Mouse (Mus musculus) splenic B cell, adult 2 months (primary cell): ENCODE measurements at regions not wholly inside any gene's neighbourhood (a gene's known extent, or its start where the extent isn't known, plus 50 kb on each side); places are given as distances from the start of the nearest gene placed in this dataset.

ENCODE experiments used
- DNase-seq: peaks from one replicate; pipeline ENCODE4 v3.0.0-alpha.2; 2011; ENCODE audit warnings: low read depth, low spot score
- H3K27me3 ChIP-seq: 2 replicates; pipeline ENCODE4 v1.6.1; 2012; ENCODE audit warnings: mild to moderate bottlenecking, low read length, moderate library complexity, mixed read lengths; ENCODE audit not compliant: control insufficient read depth, poor library complexity, insufficient read depth, severe bottlenecking
- H3K36me3 ChIP-seq: 2 replicates; pipeline ENCODE4 v1.6.1; 2012; ENCODE audit warnings: mild to moderate bottlenecking, low read length, moderate library complexity, mixed read lengths; ENCODE audit not compliant: control insufficient read depth, poor library complexity, insufficient read depth, severe bottlenecking

DNA sequence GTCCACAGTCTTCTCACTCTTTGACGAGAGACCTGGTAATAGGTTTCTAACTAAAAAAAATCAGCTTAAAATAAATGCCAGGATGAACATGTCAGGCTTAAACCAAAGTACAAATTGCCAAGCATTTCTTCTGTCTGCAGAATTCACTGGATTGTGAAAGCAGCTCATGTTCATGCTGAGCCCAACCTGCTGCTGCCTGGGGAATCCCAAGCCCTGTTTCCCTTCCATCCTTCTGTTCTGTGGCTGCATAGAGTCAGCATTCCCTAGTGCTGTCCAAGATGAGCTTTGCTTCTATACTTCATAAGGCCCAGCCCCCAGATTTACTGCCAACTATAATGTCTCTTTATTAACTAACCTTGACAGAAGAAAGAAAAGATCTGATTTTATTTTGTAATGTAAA, 381.6 kb upstream of the Atp11b start:
- DNase-seq, result no peak
- Histone ChIP-seq H3K36me3 (no peaks in the 10 kb centered on the region), H3K27me3 (no peaks in the 10 kb centered on the region)

DNA sequence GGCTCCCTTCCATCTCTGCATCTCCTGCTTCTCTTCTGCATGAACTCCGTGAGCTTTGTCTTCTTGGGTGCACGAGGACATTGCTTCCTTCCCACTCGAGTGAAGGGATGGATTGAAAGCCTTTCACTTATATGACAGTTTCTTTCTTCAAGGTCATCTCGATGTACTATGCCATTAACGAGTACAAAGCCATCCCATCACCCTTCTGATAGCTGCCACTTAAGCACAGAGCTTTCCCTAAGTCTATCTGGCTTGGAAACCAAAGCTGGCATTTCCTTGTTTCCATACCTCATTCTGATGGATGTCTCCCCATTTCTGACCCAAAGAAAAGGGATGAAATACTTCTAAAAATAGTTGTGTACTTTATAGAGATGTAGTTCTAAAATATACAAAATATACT, 366.5 kb upstream of the Atp11b start:
- no peak for DNase-seq
- Histone ChIP-seq H3K36me3 (no peaks in the 10 kb centered on the region), H3K27me3 (no peaks in the 10 kb centered on the region)

- H3K36me3 ChIP-seq, result no peaks in the 10 kb centered on the region
- H3K27me3 ChIP-seq, result no peaks in the 10 kb centered on the region
- DNase-seq, result no peak
Measured at GRCm38 (mm10) chr3:35392657-35393056, 361.2 kb upstream of the Atp11b start.

DNA sequence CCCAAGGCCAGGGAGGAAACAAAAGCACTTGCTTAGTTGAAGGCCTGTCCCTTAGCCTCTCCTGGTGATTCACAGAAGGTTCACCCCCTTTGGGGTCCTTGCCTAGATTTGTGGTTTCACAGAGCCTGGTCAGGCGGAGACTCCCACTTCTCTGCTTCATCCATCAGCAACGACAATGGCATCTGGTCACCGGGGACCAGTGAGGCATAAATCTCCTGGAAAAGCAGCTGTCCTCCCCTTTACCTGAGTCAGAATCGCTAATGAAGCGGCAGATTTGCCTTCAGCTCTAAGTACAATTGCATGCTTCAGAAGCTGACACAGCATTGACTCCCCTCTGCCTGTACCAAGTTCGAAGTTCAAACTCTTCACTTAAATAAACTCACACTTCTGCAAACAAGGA, 353.7 kb upstream of the Atp11b start:
- Histone ChIP-seq H3K27me3 (no peaks in the 10 kb centered on the region), H3K36me3 (no peaks in the 10 kb centered on the region)
- no peak for DNase-seq

DNA sequence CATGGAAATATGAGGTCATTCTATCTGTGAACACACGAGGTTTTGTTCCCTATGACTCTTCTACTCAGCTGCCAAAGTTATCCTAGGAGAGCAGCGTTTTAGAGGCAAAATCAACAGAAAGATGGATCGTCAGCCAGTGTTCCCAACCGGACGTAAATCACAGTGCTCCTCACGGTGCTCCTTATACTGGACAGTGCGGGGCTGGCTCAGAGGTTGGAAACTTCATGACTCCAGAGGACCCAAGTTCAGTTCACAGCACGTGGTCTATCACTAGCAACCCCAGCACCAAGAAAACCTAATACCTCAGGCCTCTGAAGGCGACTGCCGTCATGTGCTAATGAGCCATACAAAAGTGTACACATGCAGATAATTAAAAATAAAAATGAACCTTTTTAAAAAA, 351.2 kb upstream of the Atp11b start:
- H3K27me3 ChIP-seq, result no peaks in the 10 kb centered on the region
- no peak for DNase-seq

DNA sequence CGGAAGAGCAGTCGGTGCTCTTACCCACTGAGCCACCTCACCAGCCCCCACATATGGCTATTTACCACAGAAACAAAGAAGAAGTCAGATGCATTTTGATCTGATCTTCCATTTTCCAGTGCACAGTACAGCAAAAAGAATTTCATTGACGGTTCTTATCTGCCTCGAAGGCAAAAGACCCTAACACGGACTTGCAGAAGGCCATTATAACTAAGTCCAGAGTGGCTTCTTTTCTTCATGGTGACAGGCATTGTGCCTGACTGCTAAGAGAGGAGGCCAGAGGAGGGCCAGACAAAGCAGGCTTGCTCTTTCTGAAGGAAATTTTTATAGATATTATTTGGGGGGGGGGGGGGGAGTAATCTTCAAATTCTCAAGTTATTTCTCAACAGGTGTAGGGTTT, 350.0 kb upstream of the Atp11b start:
- Histone ChIP-seq H3K36me3 (no peaks in the 10 kb centered on the region), H3K27me3 (no peaks in the 10 kb centered on the region)
- DNase-seq, result no peak

More for the DNA sequence above, 351.2 kb upstream of the Atp11b start:
- H3K36me3 ChIP-seq, result no peaks in the 10 kb centered on the region

- Histone ChIP-seq H3K27me3 (no peaks in the 10 kb centered on the region), H3K36me3 (no peaks in the 10 kb centered on the region)
- no peak for DNase-seq
Measured at GRCm38 (mm10) chr3:35404492-35405390, 349.2 kb upstream of the Atp11b start.

DNA sequence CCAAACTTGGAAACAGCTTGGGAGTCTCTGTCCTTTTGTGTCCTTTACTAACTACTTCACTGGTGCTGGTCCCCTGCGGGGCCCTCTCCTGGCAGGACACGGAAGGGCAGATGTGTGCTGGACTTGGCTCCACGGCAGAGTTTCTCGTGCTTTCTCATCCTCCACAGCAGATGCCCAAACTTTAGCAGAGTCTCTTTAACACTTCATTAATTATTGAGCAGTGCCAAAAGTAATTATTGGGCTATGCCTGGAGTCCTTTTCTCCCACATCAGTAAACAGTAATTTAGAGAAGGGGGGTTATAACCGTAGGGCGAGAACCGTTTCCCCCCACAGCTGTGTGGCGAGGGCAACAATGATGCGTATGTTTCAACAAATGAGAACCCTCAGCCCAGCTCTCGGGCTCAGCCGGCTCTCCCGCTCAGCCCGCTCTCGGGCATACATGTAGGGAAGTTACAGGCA, 348.3 kb upstream of the Atp11b start:
- DNase-seq, result no peak
- H3K27me3 ChIP-seq, result no peaks in the 10 kb centered on the region
- H3K36me3 ChIP-seq, result no peaks in the 10 kb centered on the region

DNA sequence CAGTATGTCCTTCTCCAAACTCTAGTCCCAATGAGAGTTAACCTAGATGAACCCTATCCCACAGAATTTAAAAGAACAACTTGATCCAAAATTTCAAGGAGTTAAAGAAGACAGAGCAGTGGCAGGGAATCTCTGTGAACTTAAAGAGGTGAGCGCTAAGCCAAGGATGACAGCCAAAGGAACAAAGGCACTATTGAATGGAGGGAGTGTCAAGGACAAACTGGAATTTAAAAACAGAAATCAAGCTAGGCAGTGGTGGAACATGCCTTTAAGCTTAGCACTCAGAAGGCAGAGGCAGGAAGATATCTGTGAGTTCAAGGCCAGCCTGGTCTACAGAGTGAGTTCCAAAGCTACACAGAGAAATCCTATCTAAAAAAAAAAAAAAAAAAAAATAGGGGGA, 316.2 kb upstream of the Atp11b start:
- Histone ChIP-seq H3K27me3 (no peaks in the 10 kb centered on the region), H3K36me3 (no peaks in the 10 kb centered on the region)
- DNase-seq, result no peak

GRCm38 (mm10) chr3:35462858-35463257, 291.0 kb upstream of the Atp11b start:
- Histone ChIP-seq H3K36me3 (no peaks in the 10 kb centered on the region), H3K27me3 (no peaks in the 10 kb centered on the region)
- DNase-seq, result no peak

GRCm38 (mm10) chr3:35464212-35464911, 289.5 kb upstream of the Atp11b start:
- Histone ChIP-seq H3K36me3 (no peaks in the 10 kb centered on the region), H3K27me3 (no peaks in the 10 kb centered on the region)
- DNase-seq, result no peak

DNA sequence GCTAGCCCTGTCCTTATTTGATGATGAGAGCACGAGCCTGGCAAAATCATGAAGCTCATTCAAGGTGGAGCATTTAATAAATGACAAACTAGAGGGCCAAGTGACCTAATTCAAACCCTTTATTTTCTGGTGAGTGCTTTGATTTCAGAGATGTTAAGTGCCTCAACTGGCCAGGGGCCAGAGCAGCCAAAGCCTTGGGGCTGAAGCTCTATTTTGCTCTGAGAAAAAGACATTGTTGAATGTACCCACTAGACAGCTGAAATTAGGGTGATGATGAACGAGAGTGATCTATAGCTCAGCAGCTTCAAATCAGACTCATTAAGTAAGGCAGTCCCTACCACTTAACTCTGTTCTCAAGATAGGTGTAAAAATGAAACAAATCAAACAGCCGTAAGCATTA, 287.9 kb upstream of the Atp11b start:
- no peak for DNase-seq
- Histone ChIP-seq H3K36me3 (no peaks in the 10 kb centered on the region), H3K27me3 (no peaks in the 10 kb centered on the region)

DNA sequence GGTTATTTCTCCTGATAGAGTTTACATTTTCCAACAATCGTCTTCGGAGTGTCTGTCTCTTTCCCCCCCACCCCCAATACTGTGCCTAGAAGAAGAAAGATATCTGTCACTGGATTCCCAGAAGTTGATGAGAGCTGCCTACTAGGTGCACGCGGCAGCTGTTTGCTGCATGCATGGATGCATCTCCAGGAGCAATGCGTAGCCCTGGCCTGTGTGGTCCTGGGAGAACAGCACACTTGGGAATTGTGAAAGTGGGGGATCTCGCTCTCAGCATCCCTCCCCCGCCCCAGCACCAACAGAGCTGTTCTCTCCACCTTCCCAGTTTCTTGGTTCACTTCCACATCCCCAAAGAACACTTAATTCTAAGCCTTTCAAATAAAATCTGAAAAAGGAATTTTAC, 280.6 kb upstream of the Atp11b start:
- no peaks in the 10 kb centered on the region for H3K36me3 ChIP-seq
- DNase-seq, result no peak

GRCm38 (mm10) chr3:35474361-35474760, 279.5 kb upstream of the Atp11b start:
- Histone ChIP-seq H3K27me3 (no peaks in the 10 kb centered on the region), H3K36me3 (no peaks in the 10 kb centered on the region)
- DNase-seq, result no peak

More for the DNA sequence above, 280.6 kb upstream of the Atp11b start:
- no peaks in the 10 kb centered on the region for H3K27me3 ChIP-seq

- Histone ChIP-seq H3K36me3 (no peaks in the 10 kb centered on the region), H3K27me3 (no peaks in the 10 kb centered on the region)
- DNase-seq, result no peak
Measured at GRCm38 (mm10) chr3:35475326-35475725, 278.6 kb upstream of the Atp11b start.
